Comparison of ENCODE assay signal across 10 mouse cellular contexts in genomic region chr1:127270273-127271020, GRCm38 (mm10).
A peak's percentile ranks its signal among the peaks of the same experiment; 100 is the strongest.
DNase-seq lines count a peak whose midpoint lies in the region; ATAC-seq and TF ChIP-seq lines count a peak whose summit lies in the region.
"Had no signal": no experiment of that assay in that cellular context is flagged by ENCODE, and none has a peak within 500 bp of the region (broad histone marks: within the 10 kb centered on the region; RNA-seq: fewer than 3 reads in every experiment).

No protein-coding gene starts in this region.

- no peak for TF ChIP-seq CTCF in lung, embryonic 14.5 days (IDR thresholded peaks at IDR 0.05; ENCODE audit: low read depth)
- TF ChIP-seq CTCF in intestine, postnatal 0 days (IDR thresholded peaks at IDR 0.05; ENCODE audit: low read depth): no peak

- no peak overlapping the region for H3K27ac ChIP-seq in heart, embryonic 12.5 days (ENCODE audit: poor library complexity, severe bottlenecking)
- no peak overlapping the region; the same call in 1 of the 2 replicates for H3K27ac ChIP-seq in lung, embryonic 14.5 days (ENCODE audit: low read depth)
- peak overlapping the region; percentile 74 for H3K27ac ChIP-seq in intestine, postnatal 0 days (ENCODE audit: low read depth, low read length)
- no peak overlapping the region for H3K27ac ChIP-seq in stomach, embryonic 14.5 days (ENCODE audit: low read length)
- no peak overlapping the region for H3K27ac ChIP-seq in forebrain, embryonic 12.5 days

- WGBS in heart, embryonic 12.5 days: 81% methylated on average over 13 of the region's 13 CpGs
- WGBS in lung, embryonic 14.5 days: 62% methylated on average over 13 of the region's 13 CpGs
- 30% methylated on average over 13 of the region's 13 CpGs for WGBS in intestine, postnatal 0 days
- WGBS in stomach, embryonic 14.5 days: 77% methylated on average over 13 of the region's 13 CpGs
- WGBS in forebrain, embryonic 12.5 days: 85% methylated on average over 13 of the region's 13 CpGs

- H3K9ac ChIP-seq in heart, embryonic 12.5 days: no peak overlapping the region
- H3K9ac ChIP-seq in lung, embryonic 14.5 days: no peak overlapping the region
- H3K9ac ChIP-seq in intestine, postnatal 0 days (ENCODE audit: low read depth, low read length): no peak overlapping the region
- H3K9ac ChIP-seq in stomach, embryonic 14.5 days (replicated peaks; ENCODE audit: low read depth, low read length): no peak overlapping the region
- no peak overlapping the region for H3K9ac ChIP-seq in forebrain, embryonic 12.5 days

- peak; percentile 93 for DNase-seq in heart, adult 11 months
- DNase-seq in lung, embryonic 14.5 days: peak; percentile 23
- DNase-seq in lung, postnatal 14 days: no peak
- DNase-seq in left cerebral cortex, adult 11 months (ENCODE audit: low spot score): no peak
- DNase-seq: heart, postnatal 14 days had no signal

- H3K4me3 ChIP-seq in heart, embryonic 12.5 days: no peak overlapping the region
- no peak overlapping the region for H3K4me3 ChIP-seq in lung, embryonic 14.5 days (ENCODE audit: low read depth, low read length)
- no peak overlapping the region for H3K4me3 ChIP-seq in intestine, postnatal 0 days (ENCODE audit: low read depth, low read length)
- H3K4me3 ChIP-seq in stomach, embryonic 14.5 days (ENCODE audit: low read depth, low read length): no peak overlapping the region
- H3K4me3 ChIP-seq in forebrain, embryonic 12.5 days (replicated peaks): no peak overlapping the region
- H3K4me3 ChIP-seq: megakaryocyte, embryonic 14.5 days had no signal

- ATAC-seq in heart, embryonic 12.5 days (ENCODE audit: insufficient number of reproducible peaks, low FRiP score): no peak
- ATAC-seq in lung, embryonic 14.5 days (ENCODE audit: insufficient read depth): peak; percentile 52; the same call in 1 of the 2 replicates
- peak; percentile 77 for ATAC-seq in intestine, postnatal 0 days
- ATAC-seq in stomach, embryonic 14.5 days (ENCODE audit: insufficient number of reproducible peaks, insufficient read depth, low FRiP score, low read depth): 0 out of 2 replicates have a peak, but pooled peaks have one; percentile 18
- no peak for ATAC-seq in forebrain, embryonic 12.5 days (ENCODE audit: low FRiP score)

- no peaks in the 10 kb centered on the region for H3K9me3 ChIP-seq in heart, embryonic 12.5 days (replicated peaks)
- no peaks in the 10 kb centered on the region for H3K9me3 ChIP-seq in lung, embryonic 14.5 days (ENCODE audit: low read depth, low read length)
- H3K9me3 ChIP-seq in intestine, postnatal 0 days (ENCODE audit: control insufficient read depth): no peaks in the 10 kb centered on the region
- H3K9me3 ChIP-seq in stomach, embryonic 14.5 days (ENCODE audit: control insufficient read depth, low read depth, low read length): no peaks in the 10 kb centered on the region
- no peaks in the 10 kb centered on the region for H3K9me3 ChIP-seq in forebrain, embryonic 12.5 days
- H3K9me3 ChIP-seq: megakaryocyte, embryonic 14.5 days had no signal

- no peaks in the 10 kb centered on the region for H3K27me3 ChIP-seq in heart, embryonic 12.5 days (replicated peaks)
- no peaks in the 10 kb centered on the region for H3K27me3 ChIP-seq in lung, embryonic 14.5 days (ENCODE audit: insufficient read depth, low read length)
- no peaks in the 10 kb centered on the region for H3K27me3 ChIP-seq in intestine, postnatal 0 days (replicated peaks; ENCODE audit: control insufficient read depth, insufficient read depth, low read length)
- H3K27me3 ChIP-seq in stomach, embryonic 14.5 days (ENCODE audit: control insufficient read depth, insufficient read depth, low read length): no peaks in the 10 kb centered on the region
- H3K27me3 ChIP-seq in forebrain, embryonic 12.5 days: no peaks in the 10 kb centered on the region
- H3K27me3 ChIP-seq: megakaryocyte, embryonic 14.5 days had no signal

- H3K4me1 ChIP-seq in heart, embryonic 12.5 days (replicated peaks): peaks cover 17% of the 10 kb centered on the region
- H3K4me1 ChIP-seq in lung, embryonic 14.5 days (ENCODE audit: insufficient read depth): no peaks in the 10 kb centered on the region
- peaks cover 17% of the 10 kb centered on the region; the same call in 1 of the 2 replicates for H3K4me1 ChIP-seq in intestine, postnatal 0 days (replicated peaks; ENCODE audit: control insufficient read depth, insufficient read depth, low read length)
- H3K4me1 ChIP-seq in stomach, embryonic 14.5 days (ENCODE audit: control insufficient read depth, insufficient read depth, low read length): peaks cover 3% of the 10 kb centered on the region; the same call in 1 of the 2 replicates
- no peaks in the 10 kb centered on the region for H3K4me1 ChIP-seq in forebrain, embryonic 12.5 days

- no peaks in the 10 kb centered on the region for H3K36me3 ChIP-seq in heart, embryonic 12.5 days
- no peaks in the 10 kb centered on the region for H3K36me3 ChIP-seq in lung, embryonic 14.5 days (ENCODE audit: insufficient read depth)
- H3K36me3 ChIP-seq in intestine, postnatal 0 days (ENCODE audit: control insufficient read depth, insufficient read depth): 0 out of 2 replicates have a peak, but pooled peaks cover 4% of the 10 kb centered on the region
- no peaks in the 10 kb centered on the region for H3K36me3 ChIP-seq in stomach, embryonic 14.5 days (ENCODE audit: control insufficient read depth, insufficient read depth, low read length)
- H3K36me3 ChIP-seq in forebrain, embryonic 12.5 days (replicated peaks): 0 out of 2 replicates have a peak, but pooled peaks cover 2% of the 10 kb centered on the region

- no peak overlapping the region for H3K4me2 ChIP-seq in heart, embryonic 12.5 days
- H3K4me2 ChIP-seq in lung, embryonic 14.5 days: no peak overlapping the region
- peak overlapping the region; percentile 18; the same call in 1 of the 2 replicates for H3K4me2 ChIP-seq in intestine, postnatal 0 days (replicated peaks; ENCODE audit: low read depth)
- H3K4me2 ChIP-seq in stomach, embryonic 14.5 days (replicated peaks; ENCODE audit: low read depth, low read length): no peak overlapping the region
- H3K4me2 ChIP-seq in forebrain, embryonic 12.5 days: no peak overlapping the region

Comparison
In these comparisons a context has a peak if more than half of its experiments do, and no peak if none do; other contexts are left out.
1. DNase-seq: peak in heart, adult 11 months (single experiment) and lung, embryonic 14.5 days (single experiment); none in lung, postnatal 14 days (single experiment) and left cerebral cortex, adult 11 months (single experiment).
2. ATAC-seq: peak in lung, embryonic 14.5 days (single experiment), intestine, postnatal 0 days (single experiment) and stomach, embryonic 14.5 days (single experiment); none in heart, embryonic 12.5 days (single experiment) and forebrain, embryonic 12.5 days (single experiment).